Mouse (Mus musculus): Measurements from ENCODE around the gene Snapc3. TPM values are rescaled to one million over a fixed set of nuclear protein-coding genes. Genes with fewer than 3 reads are reported as not detected.
"Not testable (repeated sequence)": the region's sequence is repeated elsewhere in the genome, so short reads cannot be mapped to it uniquely, and the experiment has no call there.

The Snapc3 gene
- polyA plus RNA-seq, 1 experiment from 2014 or later: 95.0 TPM

DNA sequence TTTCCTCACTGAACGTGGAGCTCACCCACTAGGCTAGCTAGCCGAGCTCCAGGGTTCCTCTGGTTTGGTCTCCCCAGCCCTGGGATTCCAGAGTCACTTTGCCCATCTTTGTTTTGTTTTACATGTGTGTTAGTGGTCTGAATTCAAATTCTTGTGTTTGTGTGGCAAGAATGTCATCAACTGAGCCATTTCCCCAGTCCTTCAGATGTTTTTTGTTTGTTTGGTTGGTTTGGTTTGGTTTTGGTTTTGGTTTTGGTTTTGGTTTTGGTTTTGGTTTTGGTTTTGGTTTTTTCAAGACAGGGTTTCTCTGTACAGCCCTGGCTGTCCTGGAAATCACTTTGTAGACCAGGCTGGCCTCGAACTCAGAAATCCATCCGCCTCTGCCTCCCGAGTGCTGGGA is 79.5 kb downstream of the Snapc3 start:
- not testable (repeated sequence) for H3K36me3 ChIP-seq (ENCODE audit: control insufficient read depth, insufficient read depth, low read length); H3K4me3 ChIP-seq (ENCODE audit: low read depth, low read length); H3K4me2 ChIP-seq (replicated peaks; ENCODE audit: low read depth, low read length); H3K9ac ChIP-seq (ENCODE audit: low read depth, low read length); H3K27ac ChIP-seq (ENCODE audit: low read depth, low read length); H3K27me3 ChIP-seq (ENCODE audit: control insufficient read depth, insufficient read depth, low read length); H3K4me1 ChIP-seq (replicated peaks; ENCODE audit: control insufficient read depth, insufficient read depth, low read length); H3K9me3 ChIP-seq (ENCODE audit: control insufficient read depth, low read length); DNase-seq (ENCODE audit: low spot score); ATAC-seq (ENCODE audit: low FRiP score)
- 91% methylated on average over 5 of the region's 5 CpGs for WGBS

DNA sequence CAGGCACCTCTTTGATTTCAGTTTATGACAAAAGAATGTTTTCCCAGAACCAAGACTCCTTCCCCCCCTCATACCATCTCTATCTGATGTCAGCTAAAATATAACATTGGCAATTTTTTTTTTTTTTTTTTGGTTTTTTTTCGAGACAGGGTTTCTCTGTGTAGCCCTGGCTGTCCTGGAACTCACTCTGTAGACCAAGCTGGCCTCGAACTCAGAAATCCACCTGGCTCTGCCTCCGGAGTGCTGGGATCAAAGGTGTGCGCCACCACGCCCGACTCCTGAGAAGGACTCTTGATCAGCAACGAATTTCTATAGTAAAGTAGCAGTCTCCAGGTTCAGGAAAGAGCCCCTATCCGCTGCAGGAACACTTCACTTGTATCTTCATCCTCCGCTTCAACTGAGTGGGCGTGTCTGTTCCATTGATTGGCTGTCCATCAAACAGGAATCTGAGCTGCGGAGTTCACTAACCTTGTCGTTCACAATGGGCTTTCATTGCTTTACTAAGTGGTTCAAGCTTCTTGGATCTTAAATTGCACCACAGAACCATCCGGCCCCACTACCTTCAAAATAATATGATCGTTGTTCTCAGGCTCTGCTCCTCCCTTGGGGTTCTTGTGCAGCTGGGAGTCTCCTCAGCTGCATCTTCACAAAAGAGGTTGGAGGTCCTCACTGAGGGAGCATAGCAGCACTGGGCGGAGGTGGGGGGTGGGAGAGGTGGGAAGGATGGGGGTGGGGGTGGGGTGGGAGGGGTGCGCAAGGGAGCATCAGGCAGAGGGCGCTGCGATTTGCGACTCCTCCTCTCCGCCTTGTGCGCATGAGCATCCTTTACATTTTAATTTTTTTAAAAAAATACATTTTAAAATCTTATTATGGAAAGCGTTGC is 82.9 kb downstream of the Snapc3 start:
- peak overlapping the region; percentile 18 for H3K4me3 ChIP-seq (ENCODE audit: low read depth, low read length)
- H3K4me2 ChIP-seq (replicated peaks; ENCODE audit: low read depth, low read length): peak overlapping the region; percentile 29
- 6% methylated on average over 22 of the region's 22 CpGs for WGBS
- H3K9me3 ChIP-seq (ENCODE audit: control insufficient read depth, low read length): no peaks in the 10 kb centered on the region
- H3K27ac ChIP-seq (ENCODE audit: low read depth, low read length): 0 out of 2 replicates have a peak overlapping the region, but pooled peaks have one; percentile 12
- peak; percentile 76 for DNase-seq (ENCODE audit: low spot score)
- peak; percentile 92 for ATAC-seq (ENCODE audit: low FRiP score)
- 0 out of 2 replicates have a peak overlapping the region, but pooled peaks have one; percentile 24 for H3K9ac ChIP-seq (ENCODE audit: low read depth, low read length)
- no peaks in the 10 kb centered on the region for H3K4me1 ChIP-seq (replicated peaks; ENCODE audit: control insufficient read depth, insufficient read depth, low read length)
- H3K36me3 ChIP-seq (ENCODE audit: control insufficient read depth, insufficient read depth, low read length): no peaks in the 10 kb centered on the region
- H3K27me3 ChIP-seq (ENCODE audit: control insufficient read depth, insufficient read depth, low read length): no peaks in the 10 kb centered on the region

DNA sequence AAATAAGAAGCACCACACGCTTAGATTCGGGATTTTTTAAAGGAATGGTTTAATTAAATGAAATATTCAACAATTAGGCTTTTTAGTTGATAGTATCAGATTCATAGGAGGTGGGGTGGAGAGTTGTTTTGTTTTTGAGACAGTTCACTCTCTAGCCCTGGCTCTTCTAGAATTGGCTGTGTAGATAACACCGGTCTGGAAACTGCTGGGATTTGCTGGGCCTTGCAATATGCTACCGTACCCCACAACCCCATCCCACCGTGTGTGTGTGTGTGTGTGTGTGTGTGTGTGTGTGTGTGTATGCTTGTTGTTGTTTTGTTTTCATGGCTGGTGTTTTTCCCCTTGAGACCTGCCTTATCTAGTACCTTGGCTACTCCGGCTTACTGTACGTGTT is 83.5 kb downstream of the Snapc3 start:
- peak overlapping the region; percentile 19 for H3K4me2 ChIP-seq (replicated peaks; ENCODE audit: low read depth, low read length)
- H3K36me3 ChIP-seq (ENCODE audit: control insufficient read depth, insufficient read depth, low read length): no peaks in the 10 kb centered on the region
- H3K9me3 ChIP-seq (ENCODE audit: control insufficient read depth, low read length): no peaks in the 10 kb centered on the region
- ATAC-seq (ENCODE audit: low FRiP score) (peak; percentile 69), DNase-seq (ENCODE audit: low spot score) (peak; percentile 25)
- 27% methylated on average over 7 of the region's 7 CpGs for WGBS
- no peak overlapping the region for H3K9ac ChIP-seq (ENCODE audit: low read depth, low read length)
- H3K4me1 ChIP-seq (replicated peaks; ENCODE audit: control insufficient read depth, insufficient read depth, low read length): no peaks in the 10 kb centered on the region
- H3K27me3 ChIP-seq (ENCODE audit: control insufficient read depth, insufficient read depth, low read length): no peaks in the 10 kb centered on the region
- 0 out of 2 replicates have a peak overlapping the region, but pooled peaks have one; percentile 12 for H3K4me3 ChIP-seq (ENCODE audit: low read depth, low read length)
- H3K27ac ChIP-seq (ENCODE audit: low read depth, low read length): 0 out of 2 replicates have a peak overlapping the region, but pooled peaks have one; percentile 20

DNA sequence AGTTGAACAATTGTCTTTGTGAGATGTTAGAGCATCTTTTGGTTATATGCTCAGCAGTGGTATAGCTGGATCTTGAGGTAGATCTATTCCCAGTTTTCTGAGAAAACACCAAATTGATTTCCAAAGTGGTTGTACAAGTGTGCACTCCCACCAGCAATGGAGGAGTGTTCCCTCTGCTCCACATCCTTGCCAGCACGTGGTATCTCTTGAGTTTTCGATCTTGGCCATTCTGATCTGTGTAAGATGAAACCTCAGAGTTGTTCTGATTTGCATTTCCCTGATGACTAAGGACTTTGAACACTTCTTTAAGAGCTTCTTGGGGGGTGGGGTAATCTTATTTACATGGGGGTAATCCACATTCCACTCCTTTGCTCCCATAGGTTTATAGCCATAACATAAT is 92.1 kb downstream of the Snapc3 start:
- no peaks in the 10 kb centered on the region for H3K4me1 ChIP-seq (replicated peaks; ENCODE audit: control insufficient read depth, insufficient read depth, low read length)
- DNase-seq (ENCODE audit: low spot score) (no peak), ATAC-seq (ENCODE audit: low FRiP score) (no peak)
- H3K9ac ChIP-seq (ENCODE audit: low read depth, low read length): no peak overlapping the region
- WGBS: 64% methylated on average over 2 of the region's 2 CpGs
- H3K4me2 ChIP-seq (replicated peaks; ENCODE audit: low read depth, low read length): no peak overlapping the region
- H3K9me3 ChIP-seq (ENCODE audit: control insufficient read depth, low read length): no peaks in the 10 kb centered on the region
- H3K27ac ChIP-seq (ENCODE audit: low read depth, low read length): no peak overlapping the region
- no peaks in the 10 kb centered on the region for H3K27me3 ChIP-seq (ENCODE audit: control insufficient read depth, insufficient read depth, low read length)
- no peak overlapping the region for H3K4me3 ChIP-seq (ENCODE audit: low read depth, low read length)
- H3K36me3 ChIP-seq (ENCODE audit: control insufficient read depth, insufficient read depth, low read length): no peaks in the 10 kb centered on the region

DNA sequence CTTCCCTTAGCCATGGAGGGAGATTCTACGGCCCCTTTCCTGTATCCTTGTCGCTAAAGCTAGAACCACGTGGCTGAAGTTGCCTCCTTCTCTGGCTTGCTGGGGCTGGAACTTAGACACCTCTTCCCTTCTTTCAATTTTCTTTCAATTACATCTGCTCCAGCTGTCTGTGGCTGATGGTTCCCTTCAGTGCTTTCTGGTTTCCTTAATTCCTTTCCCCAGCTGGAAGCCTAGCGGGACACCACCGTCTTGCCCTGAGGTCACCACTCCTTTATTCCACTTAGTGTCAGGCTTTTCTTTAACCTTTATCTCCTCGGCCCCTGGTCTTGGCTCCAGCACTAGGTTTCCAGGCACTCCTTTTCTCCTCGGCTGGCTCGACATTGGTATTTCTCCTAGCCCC is 93.6 kb downstream of the Snapc3 start:
- Histone ChIP-seq H3K9ac (ENCODE audit: low read depth, low read length) (no peak overlapping the region), H3K27me3 (ENCODE audit: control insufficient read depth, insufficient read depth, low read length) (no peaks in the 10 kb centered on the region), H3K9me3 (ENCODE audit: control insufficient read depth, low read length) (no peaks in the 10 kb centered on the region), H3K4me2 (replicated peaks; ENCODE audit: low read depth, low read length) (no peak overlapping the region), H3K4me1 (replicated peaks; ENCODE audit: control insufficient read depth, insufficient read depth, low read length) (no peaks in the 10 kb centered on the region), H3K36me3 (ENCODE audit: control insufficient read depth, insufficient read depth, low read length) (no peaks in the 10 kb centered on the region), H3K27ac (ENCODE audit: low read depth, low read length) (no peak overlapping the region), H3K4me3 (ENCODE audit: low read depth, low read length) (no peak overlapping the region)
- no peak for DNase-seq (ENCODE audit: low spot score)
- no peak for ATAC-seq (ENCODE audit: low FRiP score)
- 36% methylated on average over 8 of the region's 8 CpGs for WGBS

DNA sequence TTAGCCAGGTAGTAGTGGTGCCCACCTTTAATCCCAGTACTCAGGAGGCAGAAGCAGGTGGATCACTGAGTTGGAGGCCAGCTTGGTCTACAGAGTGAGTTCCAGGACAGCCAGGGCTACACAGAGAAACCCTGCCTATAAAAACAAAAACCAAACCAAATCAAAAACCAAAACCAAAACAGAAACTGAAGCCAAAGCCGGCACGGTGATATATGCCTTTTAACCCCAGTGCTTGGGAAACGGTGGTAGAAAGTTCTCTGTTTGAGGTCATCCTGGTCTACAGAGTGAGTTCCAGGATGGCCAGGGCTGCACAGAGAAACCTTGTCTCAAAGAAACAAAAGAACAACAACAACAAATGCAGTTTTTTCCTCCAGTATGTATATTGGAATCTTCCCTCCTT is 94.7 kb downstream of the Snapc3 start:
- Histone ChIP-seq H3K4me3 (ENCODE audit: low read depth, low read length) (no peak overlapping the region), H3K9ac (ENCODE audit: low read depth, low read length) (no peak overlapping the region), H3K9me3 (ENCODE audit: control insufficient read depth, low read length) (no peaks in the 10 kb centered on the region), H3K4me1 (replicated peaks; ENCODE audit: control insufficient read depth, insufficient read depth, low read length) (no peaks in the 10 kb centered on the region), H3K4me2 (replicated peaks; ENCODE audit: low read depth, low read length) (no peak overlapping the region), H3K36me3 (ENCODE audit: control insufficient read depth, insufficient read depth, low read length) (no peaks in the 10 kb centered on the region), H3K27ac (ENCODE audit: low read depth, low read length) (no peak overlapping the region), H3K27me3 (ENCODE audit: control insufficient read depth, insufficient read depth, low read length) (no peaks in the 10 kb centered on the region)
- DNase-seq (ENCODE audit: low spot score): no peak
- no peak for ATAC-seq (ENCODE audit: low FRiP score)
- WGBS: 91% methylated on average over 3 of the region's 3 CpGs

DNA sequence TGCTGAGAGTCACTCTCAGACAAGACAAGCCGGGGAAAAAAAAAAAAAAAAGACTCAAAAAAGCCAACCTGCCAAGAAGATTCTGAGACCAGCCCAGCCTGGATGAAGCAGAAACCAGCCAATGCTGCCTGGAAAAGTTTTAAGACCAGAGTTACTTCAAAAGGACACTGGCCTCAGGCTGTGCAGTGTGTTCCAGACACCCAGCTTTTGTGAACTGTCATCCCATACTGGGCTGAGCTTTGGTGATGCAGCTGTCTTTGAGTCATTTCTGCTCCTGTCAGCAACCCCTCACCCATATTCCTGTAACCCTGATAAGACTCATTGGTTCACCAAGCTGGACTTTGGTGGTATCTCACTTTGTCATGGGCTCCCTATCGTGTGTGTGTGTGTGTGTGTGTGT is 95.1 kb downstream of the Snapc3 start:
- 78% methylated on average over 2 of the region's 2 CpGs for WGBS
- H3K27ac ChIP-seq (ENCODE audit: low read depth, low read length): no peak overlapping the region
- no peak for DNase-seq (ENCODE audit: low spot score)

DNA sequence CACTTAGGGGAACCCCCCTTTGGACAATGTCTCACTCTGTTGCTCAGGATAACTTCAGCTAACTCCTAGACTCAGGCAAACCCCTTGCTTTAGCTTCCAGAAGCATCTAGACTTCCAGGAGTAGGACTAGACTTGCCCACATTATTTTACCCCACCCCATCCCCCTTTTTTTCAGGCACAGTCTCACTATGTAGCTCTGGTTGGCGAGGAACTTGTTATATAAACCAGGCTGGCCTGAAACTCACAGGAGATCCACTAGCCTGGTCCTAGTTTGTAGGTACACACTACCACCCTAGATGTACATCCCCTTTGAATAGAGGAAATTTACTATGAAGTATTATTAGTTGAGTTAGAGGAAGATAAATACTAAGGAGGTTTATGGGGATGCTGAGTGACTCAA is 96.7 kb downstream of the Snapc3 start:
- Histone ChIP-seq H3K4me2 (replicated peaks; ENCODE audit: low read depth, low read length) (no peak overlapping the region), H3K27ac (ENCODE audit: low read depth, low read length) (no peak overlapping the region), H3K9ac (ENCODE audit: low read depth, low read length) (no peak overlapping the region), H3K27me3 (ENCODE audit: control insufficient read depth, insufficient read depth, low read length) (no peaks in the 10 kb centered on the region), H3K4me1 (replicated peaks; ENCODE audit: control insufficient read depth, insufficient read depth, low read length) (no peaks in the 10 kb centered on the region), H3K9me3 (ENCODE audit: control insufficient read depth, low read length) (no peaks in the 10 kb centered on the region), H3K36me3 (ENCODE audit: control insufficient read depth, insufficient read depth, low read length) (no peaks in the 10 kb centered on the region), H3K4me3 (ENCODE audit: low read depth, low read length) (no peak overlapping the region)
- 74% methylated on average over 1 of the region's 1 CpGs for WGBS
- ATAC-seq (ENCODE audit: low FRiP score) (no peak), DNase-seq (ENCODE audit: low spot score) (no peak)

More for the DNA sequence above, 95.1 kb downstream of the Snapc3 start:
- H3K9me3 ChIP-seq (ENCODE audit: control insufficient read depth, low read length): no peaks in the 10 kb centered on the region
- H3K27me3 ChIP-seq (ENCODE audit: control insufficient read depth, insufficient read depth, low read length): no peaks in the 10 kb centered on the region
- H3K9ac ChIP-seq (ENCODE audit: low read depth, low read length): no peak overlapping the region
- no peak overlapping the region for H3K4me3 ChIP-seq (ENCODE audit: low read depth, low read length)
- H3K4me1 ChIP-seq (replicated peaks; ENCODE audit: control insufficient read depth, insufficient read depth, low read length): no peaks in the 10 kb centered on the region
- no peaks in the 10 kb centered on the region for H3K36me3 ChIP-seq (ENCODE audit: control insufficient read depth, insufficient read depth, low read length)
- no peak overlapping the region for H3K4me2 ChIP-seq (replicated peaks; ENCODE audit: low read depth, low read length)
- ATAC-seq (ENCODE audit: low FRiP score): no peak
